Mouse (Mus musculus) liver, embryonic 11.5 days (tissue): ENCODE measurements at regions not wholly inside any gene's neighbourhood (a gene's known extent, or its start where the extent isn't known, plus 50 kb on each side); places are given as distances from the start of the nearest gene placed in this dataset.

Experiments
- ATAC-seq: fragments of 200-750 bp; cut with Nextera tagmentation; replicated peaks from 2 replicates; pipeline ENCODE4 v1.8.0; 2017; ENCODE audit warnings: moderate number of reproducible peaks, mild to moderate bottlenecking, moderate TSS enrichment, moderate library complexity; ENCODE audit not compliant: low FRiP score
- DNase-seq: peaks from one replicate; pipeline ENCODE4 v3.0.0-alpha.2; 2017; ENCODE audit warnings: low spot score
- H3K27ac ChIP-seq: fragments of 300-500 bp; sonication (generic); 2 replicates; pipeline ENCODE4 v1.5.1; 2014; ENCODE audit warnings: mild to moderate bottlenecking, low read depth, low read length, control low read depth
- H3K27me3 ChIP-seq: fragments of 300-500 bp; sonication (generic); replicated peaks from 2 replicates; pipeline ENCODE4 v1.6.1; 2014; ENCODE audit warnings: low read length, mixed read lengths; ENCODE audit not compliant: control insufficient read depth, insufficient read depth
- H3K36me3 ChIP-seq: fragments of 300-500 bp; sonication (generic); 2 replicates; pipeline ENCODE4 v1.6.1; 2014; ENCODE audit warnings: mild to moderate bottlenecking, low read length, moderate library complexity, mixed read lengths; ENCODE audit not compliant: control insufficient read depth, insufficient read depth
- H3K4me1 ChIP-seq: fragments of 300-500 bp; sonication (generic); replicated peaks from 2 replicates; pipeline ENCODE4 v1.6.1; 2014; ENCODE audit warnings: low read length, mixed read lengths; ENCODE audit not compliant: control insufficient read depth, insufficient read depth
- H3K4me2 ChIP-seq: fragments of 300-500 bp; sonication (generic); 2 replicates; pipeline ENCODE4 v1.6.1; 2014; ENCODE audit warnings: mild to moderate bottlenecking, control low read depth, moderate library complexity
- H3K4me3 ChIP-seq: fragments of 300-500 bp; sonication (generic); 2 replicates; pipeline ENCODE4 v1.5.1; 2014; ENCODE audit warnings: low read depth, low read length, control low read depth
- H3K9ac ChIP-seq: fragments of 300-500 bp; sonication (generic); 2 replicates; pipeline ENCODE4 v1.6.1; 2014; ENCODE audit warnings: low read depth, low read length, control low read depth
- H3K9me3 ChIP-seq: fragments of 300-500 bp; sonication (generic); 2 replicates; pipeline ENCODE4 v1.6.1; 2016; ENCODE audit warnings: low read length, inconsistent platforms, mixed read lengths; ENCODE audit not compliant: control insufficient read depth
- WGBS: fragments of 180-500 bp; shearing (Covaris S2); extraction: QIAGEN DNeasy Blood & Tissue Kit; methylation state at CpG from one replicate; pipeline ENCODE4 v1.1.7; 2014; 5-methylcytosine and 5-hydroxymethylcytosine counted together

- Histone ChIP-seq H3K9ac (no peak overlapping the region), H3K36me3 (no peaks in the 10 kb centered on the region), H3K27me3 (no peaks in the 10 kb centered on the region), H3K9me3 (no peaks in the 10 kb centered on the region), H3K27ac (no peak overlapping the region), H3K4me1 (no peaks in the 10 kb centered on the region), H3K4me3 (no peak overlapping the region), H3K4me2 (no peak overlapping the region)
- WGBS, result 95% methylated on average over 2 of the region's 2 CpGs
- DNase-seq (no peak), ATAC-seq (no peak)
Observed at GRCm38 (mm10) chr11:63769738-63770137, 152.4 kb downstream of the Hs3st3b1 start.

- ATAC-seq (peak; percentile 43), DNase-seq (no peak)
- H3K27me3 ChIP-seq, result no peaks in the 10 kb centered on the region
- no peaks in the 10 kb centered on the region for H3K36me3 ChIP-seq
- no peaks in the 10 kb centered on the region for H3K9me3 ChIP-seq
- no peak overlapping the region for H3K4me3 ChIP-seq
- no peak overlapping the region for H3K4me2 ChIP-seq
- no peaks in the 10 kb centered on the region; the same call in 1 of the 2 replicates for H3K4me1 ChIP-seq
- H3K27ac ChIP-seq, result no peak overlapping the region
- 65% methylated on average over 6 of the region's 6 CpGs for WGBS
- H3K9ac ChIP-seq, result no peak overlapping the region
Observed at GRCm38 (mm10) chr11:63775382-63775781, 146.7 kb downstream of the Hs3st3b1 start.

- H3K9ac ChIP-seq, result no peak overlapping the region
- no peak for ATAC-seq
- no peak overlapping the region for H3K4me3 ChIP-seq
- no peak overlapping the region for H3K27ac ChIP-seq
- H3K27me3 ChIP-seq, result no peaks in the 10 kb centered on the region
- H3K4me2 ChIP-seq, result no peak overlapping the region
- WGBS, result 71% methylated on average over 6 of the region's 6 CpGs
- H3K36me3 ChIP-seq, result no peaks in the 10 kb centered on the region
- H3K4me1 ChIP-seq, result no peaks in the 10 kb centered on the region; the same call in 1 of the 2 replicates
- no peak for DNase-seq
- no peaks in the 10 kb centered on the region for H3K9me3 ChIP-seq
Observed at GRCm38 (mm10) chr11:63779371-63779770, 142.7 kb downstream of the Hs3st3b1 start.

GRCm38 (mm10) chr11:63781967-63782915, 139.8 kb downstream of the Hs3st3b1 start:
- no peaks in the 10 kb centered on the region for H3K4me1 ChIP-seq
- no peaks in the 10 kb centered on the region for H3K27me3 ChIP-seq
- no peaks in the 10 kb centered on the region for H3K36me3 ChIP-seq
- no peak for ATAC-seq
- H3K4me2 ChIP-seq, result no peak overlapping the region
- H3K9ac ChIP-seq, result no peak overlapping the region
- no peaks in the 10 kb centered on the region for H3K9me3 ChIP-seq
- 80% methylated on average over 19 of the region's 19 CpGs for WGBS
- no peak overlapping the region for H3K4me3 ChIP-seq
- H3K27ac ChIP-seq, result no peak overlapping the region
- DNase-seq, result no peak

GRCm38 (mm10) chr11:63785281-63785886, 136.7 kb downstream of the Hs3st3b1 start:
- no peaks in the 10 kb centered on the region for H3K36me3 ChIP-seq
- 43% methylated on average over 8 of the region's 8 CpGs for WGBS
- H3K9me3 ChIP-seq, result no peaks in the 10 kb centered on the region
- DNase-seq (no peak), ATAC-seq (no peak)
- no peak overlapping the region for H3K4me2 ChIP-seq
- no peak overlapping the region for H3K27ac ChIP-seq
- no peaks in the 10 kb centered on the region for H3K4me1 ChIP-seq
- H3K4me3 ChIP-seq, result no peak overlapping the region
- no peak overlapping the region for H3K9ac ChIP-seq
- no peaks in the 10 kb centered on the region for H3K27me3 ChIP-seq

GRCm38 (mm10) chr11:63785965-63786364, 136.1 kb downstream of the Hs3st3b1 start:
- no peaks in the 10 kb centered on the region for H3K9me3 ChIP-seq
- 64% methylated on average over 4 of the region's 4 CpGs for WGBS
- H3K36me3 ChIP-seq, result no peaks in the 10 kb centered on the region
- H3K9ac ChIP-seq, result no peak overlapping the region
- H3K27me3 ChIP-seq, result no peaks in the 10 kb centered on the region
- H3K4me3 ChIP-seq, result no peak overlapping the region
- no peak overlapping the region for H3K4me2 ChIP-seq
- H3K27ac ChIP-seq, result no peak overlapping the region
- ATAC-seq (no peak), DNase-seq (no peak)
- H3K4me1 ChIP-seq, result no peaks in the 10 kb centered on the region

GRCm38 (mm10) chr11:63789473-63790120, 132.5 kb downstream of the Hs3st3b1 start:
- Histone ChIP-seq H3K27me3 (no peaks in the 10 kb centered on the region), H3K4me2 (no peak overlapping the region), H3K4me3 (no peak overlapping the region), H3K9ac (no peak overlapping the region), H3K36me3 (no peaks in the 10 kb centered on the region), H3K9me3 (no peaks in the 10 kb centered on the region), H3K27ac (no peak overlapping the region), H3K4me1 (no peaks in the 10 kb centered on the region)
- 72% methylated on average over 8 of the region's 8 CpGs for WGBS
- ATAC-seq, result no peak
- DNase-seq, result no peak

- Histone ChIP-seq H3K27ac (peak overlapping the region; percentile 56), H3K9ac (no peak overlapping the region), H3K4me2 (no peak overlapping the region), H3K36me3 (no peaks in the 10 kb centered on the region), H3K4me3 (no peak overlapping the region), H3K9me3 (no peaks in the 10 kb centered on the region), H3K4me1 (no peaks in the 10 kb centered on the region), H3K27me3 (no peaks in the 10 kb centered on the region)
- ATAC-seq (no peak), DNase-seq (no peak)
- 50% methylated on average over 13 of the region's 13 CpGs for WGBS
Observed at GRCm38 (mm10) chr11:63791004-63791862, 130.9 kb downstream of the Hs3st3b1 start.
